Mouse (Mus musculus) regulatory T cell (primary cell): ENCODE measurements around the gene Gstz1.
"Not testable (repeated sequence)": the region's sequence is repeated elsewhere in the genome, so short reads cannot be mapped to it uniquely, and the experiment has no call there.

Experiments used
- in situ Hi-C: fragments of 300-600 bp; cut with MboI, MseI; formaldehyde crosslinking; loops from one replicate; pipeline ENCODE4 v1.15.1; 2025; ENCODE audit warnings: high pct_unique_total_duplicates

Gstz1 gene

DNA sequence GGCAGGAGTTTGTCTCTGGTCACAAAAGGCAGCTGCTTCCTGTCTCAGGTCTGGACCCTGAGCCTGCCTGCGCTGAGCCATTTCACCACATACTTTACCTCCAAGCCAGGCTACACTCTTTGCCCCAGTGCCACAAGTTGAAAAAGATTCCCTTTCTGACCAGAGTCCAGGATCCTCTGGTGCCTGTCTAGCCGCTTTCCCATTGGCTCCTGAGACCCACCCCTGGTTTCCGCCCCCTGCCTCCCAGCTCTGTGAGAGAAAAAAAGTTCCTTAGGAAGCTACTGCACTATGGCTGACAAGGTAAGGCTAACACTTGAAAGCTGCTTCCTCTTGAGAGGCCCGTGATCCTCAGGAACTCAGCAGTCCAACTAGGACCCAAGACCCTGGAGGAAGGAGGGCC, 10.4 kb downstream of the Gstz1 start:
- in situ Hi-C loops = no loop called here

DNA sequence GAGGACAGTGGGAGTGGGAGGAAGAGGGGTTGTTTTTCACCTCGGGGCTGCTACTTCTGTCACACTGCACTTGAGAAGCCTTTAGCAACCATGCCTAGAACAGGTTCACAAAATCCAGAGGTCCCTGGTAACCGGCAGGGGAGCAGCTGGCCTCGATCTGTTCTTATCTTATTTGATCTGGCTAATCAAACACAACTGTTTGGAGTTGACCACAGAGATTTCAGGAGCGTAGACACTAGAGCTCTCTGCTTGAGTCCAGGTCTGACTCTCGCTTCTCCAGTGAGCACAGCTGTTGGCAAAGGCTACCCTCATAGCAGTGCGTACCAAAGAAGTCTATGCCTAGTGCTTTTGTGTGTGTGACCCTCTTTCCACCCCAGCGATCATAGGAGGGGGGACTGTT, 11.1 kb downstream of the Gstz1 start:
- in situ Hi-C loops = no loop called here

DNA sequence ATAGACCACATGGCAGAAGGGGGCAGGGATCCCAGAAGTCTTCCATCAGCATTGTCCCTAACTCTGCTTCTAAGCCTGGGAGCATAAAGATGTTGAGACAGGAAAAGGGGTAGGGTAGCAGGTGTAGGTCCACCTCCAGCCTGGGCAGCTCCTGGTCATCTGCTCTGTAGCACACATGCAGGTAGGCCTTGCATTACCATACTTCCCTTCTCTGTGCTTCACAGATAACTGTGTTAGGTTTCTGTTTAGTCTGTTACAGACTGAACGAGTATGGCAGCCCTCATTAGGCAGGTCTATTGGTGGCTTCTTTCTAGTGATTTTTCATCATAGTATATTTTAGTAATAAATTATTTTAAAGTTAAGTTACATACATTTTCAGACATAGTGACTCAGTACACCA, 13.3 kb downstream of the Gstz1 start:
- in situ Hi-C loops = no loop called here

DNA sequence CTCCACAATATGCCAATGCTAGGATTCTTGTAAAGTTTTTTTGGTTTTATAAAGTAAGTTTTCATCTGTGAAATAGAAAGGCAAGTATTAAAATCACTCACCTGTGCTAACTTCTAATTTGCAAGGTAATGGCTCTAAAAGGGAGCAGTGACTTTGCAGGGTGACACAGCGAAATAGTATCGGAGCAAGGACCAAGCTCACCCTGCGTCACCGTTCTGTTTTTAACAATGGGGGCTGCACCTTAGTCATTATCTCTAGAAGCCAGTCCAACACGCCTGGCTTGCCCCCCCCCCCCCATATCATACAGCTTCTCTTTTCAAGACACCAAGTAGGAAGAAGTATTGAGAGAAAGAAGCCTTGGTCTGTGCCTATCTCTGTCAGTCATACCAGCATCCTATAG, 13.8 kb downstream of the Gstz1 start:
- in situ Hi-C loops = no loop called here

DNA sequence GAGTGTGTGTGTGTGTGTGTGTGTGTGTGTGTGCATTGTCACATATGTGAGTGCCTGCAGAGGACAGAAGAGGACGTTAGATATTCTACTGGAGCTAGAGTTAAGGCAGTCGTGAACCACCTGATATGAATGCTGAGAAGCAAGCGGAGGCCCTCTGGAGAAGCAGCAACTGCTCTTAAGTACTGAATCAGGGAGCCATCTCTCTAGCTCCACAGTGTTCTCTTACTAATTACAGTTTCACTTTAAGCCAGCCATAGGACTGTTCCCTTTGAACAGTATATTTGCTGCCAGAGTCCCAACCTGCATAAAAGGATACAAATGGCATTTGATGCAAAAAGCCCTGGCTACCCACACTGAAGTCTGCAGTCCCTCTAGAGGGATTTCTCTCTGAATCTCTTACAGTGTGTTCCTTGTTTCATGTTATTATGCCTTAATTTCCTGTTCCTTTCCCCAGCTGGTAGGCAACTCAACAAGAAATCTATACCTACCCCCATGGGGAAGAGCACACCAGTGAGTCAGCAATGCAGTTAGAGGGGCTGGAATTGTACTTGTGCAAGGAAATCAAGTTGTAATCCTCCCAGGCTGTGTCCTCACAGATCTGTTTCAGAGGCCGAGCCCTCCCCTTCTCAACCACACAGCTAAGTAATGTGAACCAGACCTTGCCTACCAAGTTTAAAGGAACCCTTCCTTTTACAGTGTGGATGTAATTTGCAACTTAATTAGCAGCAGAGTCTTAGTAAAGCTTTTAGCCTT, 28.4 kb downstream of the Gstz1 start:
- in situ Hi-C loops = no loop called here

DNA sequence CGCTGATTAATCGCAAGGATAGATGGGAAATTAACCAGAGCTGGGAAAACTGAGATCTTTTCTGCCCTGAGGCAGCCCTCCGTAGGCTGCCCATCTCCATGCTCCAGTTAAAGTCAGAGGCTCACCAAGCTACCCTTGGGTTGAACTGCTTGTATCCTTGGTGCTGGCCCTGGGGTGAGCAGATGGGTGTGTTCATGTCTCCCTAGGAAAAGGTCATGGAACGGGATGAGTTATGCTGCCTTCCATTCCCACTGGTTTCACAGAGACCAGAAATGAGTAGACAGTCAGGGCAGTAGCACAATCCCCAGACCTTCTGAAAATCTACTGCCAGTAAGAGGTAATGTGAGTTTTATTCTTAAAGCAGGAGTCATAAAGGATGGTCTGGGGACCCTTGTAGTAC, 30.7 kb downstream of the Gstz1 start:
- in situ Hi-C loops = no loop called here

DNA sequence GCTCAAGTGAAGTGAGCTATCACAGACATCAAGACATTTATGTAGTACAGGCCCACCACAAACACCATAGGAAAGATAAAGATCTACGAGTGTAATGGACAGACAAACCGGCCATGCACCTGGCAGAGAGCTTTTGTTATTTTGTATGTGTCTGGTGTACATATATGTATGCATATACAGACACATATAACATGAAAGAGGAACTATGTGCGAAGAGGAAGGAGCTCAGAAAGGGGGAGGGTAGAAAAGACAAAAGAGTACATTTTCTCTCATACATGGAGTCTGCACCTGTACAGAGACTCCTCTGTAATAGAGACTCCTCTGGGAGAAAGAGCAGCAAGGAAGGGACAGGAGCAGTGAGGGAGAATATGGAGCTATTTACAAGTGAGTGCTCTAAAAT, 46.0 kb downstream of the Gstz1 start:
- in situ Hi-C loops = no loop called here

DNA sequence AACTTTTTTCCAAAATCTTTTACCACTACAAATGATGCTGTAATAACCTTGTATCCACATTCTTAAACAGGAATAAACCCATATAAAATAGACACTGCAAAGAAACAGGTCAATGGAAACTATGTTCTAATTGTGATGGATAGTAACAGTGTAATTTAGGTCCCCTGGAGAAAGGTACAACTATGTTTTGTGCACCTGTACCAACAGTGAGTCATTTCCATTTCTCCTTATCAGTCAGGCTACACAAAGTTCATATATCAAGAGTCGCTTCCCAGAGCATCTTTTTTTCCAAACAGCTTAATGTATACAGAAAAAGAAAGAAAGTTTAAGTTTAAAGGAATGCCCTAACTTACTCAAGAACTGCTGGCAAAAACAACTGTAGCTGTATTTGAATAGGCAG, 48.1 kb downstream of the Gstz1 start:
- in situ Hi-C loops = no loop called here

DNA sequence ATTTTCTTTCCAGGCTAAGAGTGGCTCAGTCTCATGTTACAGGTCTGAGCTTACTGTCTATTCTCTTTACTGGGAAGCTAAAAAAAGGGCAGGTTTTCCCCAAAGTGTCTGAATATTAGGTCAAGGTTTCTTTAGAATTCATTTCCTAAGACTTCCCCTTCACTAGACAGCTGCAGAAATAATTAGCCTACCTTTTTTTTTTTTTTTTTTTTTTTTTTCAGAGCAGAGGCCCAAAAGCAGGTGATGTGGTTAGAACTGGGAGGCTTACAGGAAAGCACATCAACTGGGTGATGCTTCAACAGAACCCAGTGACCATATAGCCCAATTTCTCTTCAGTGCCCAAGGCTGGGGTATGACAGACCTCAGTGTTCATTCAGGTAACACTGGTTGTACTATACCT, 49.3 kb downstream of the Gstz1 start:
- in situ Hi-C loops = no loop called here

DNA sequence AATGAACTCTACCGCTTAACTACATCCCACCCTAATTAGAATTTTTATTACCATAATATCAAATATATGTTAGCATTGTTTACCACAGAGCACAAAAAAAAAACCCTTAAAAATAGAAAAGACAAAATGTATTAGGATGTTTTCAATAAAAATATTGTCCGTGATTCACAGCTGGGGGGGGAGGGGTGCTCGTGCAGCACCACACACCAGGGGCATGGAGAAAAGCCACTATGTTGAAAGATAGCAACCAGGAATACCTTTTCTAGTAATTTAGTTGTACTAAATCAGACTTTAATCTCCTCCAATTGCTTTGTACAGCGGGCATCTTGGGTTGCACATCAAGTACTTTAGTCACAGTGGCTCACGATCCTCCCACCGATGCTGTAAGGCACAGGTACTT, 51.8 kb downstream of the Gstz1 start:
- in situ Hi-C loops = no loop called here

DNA sequence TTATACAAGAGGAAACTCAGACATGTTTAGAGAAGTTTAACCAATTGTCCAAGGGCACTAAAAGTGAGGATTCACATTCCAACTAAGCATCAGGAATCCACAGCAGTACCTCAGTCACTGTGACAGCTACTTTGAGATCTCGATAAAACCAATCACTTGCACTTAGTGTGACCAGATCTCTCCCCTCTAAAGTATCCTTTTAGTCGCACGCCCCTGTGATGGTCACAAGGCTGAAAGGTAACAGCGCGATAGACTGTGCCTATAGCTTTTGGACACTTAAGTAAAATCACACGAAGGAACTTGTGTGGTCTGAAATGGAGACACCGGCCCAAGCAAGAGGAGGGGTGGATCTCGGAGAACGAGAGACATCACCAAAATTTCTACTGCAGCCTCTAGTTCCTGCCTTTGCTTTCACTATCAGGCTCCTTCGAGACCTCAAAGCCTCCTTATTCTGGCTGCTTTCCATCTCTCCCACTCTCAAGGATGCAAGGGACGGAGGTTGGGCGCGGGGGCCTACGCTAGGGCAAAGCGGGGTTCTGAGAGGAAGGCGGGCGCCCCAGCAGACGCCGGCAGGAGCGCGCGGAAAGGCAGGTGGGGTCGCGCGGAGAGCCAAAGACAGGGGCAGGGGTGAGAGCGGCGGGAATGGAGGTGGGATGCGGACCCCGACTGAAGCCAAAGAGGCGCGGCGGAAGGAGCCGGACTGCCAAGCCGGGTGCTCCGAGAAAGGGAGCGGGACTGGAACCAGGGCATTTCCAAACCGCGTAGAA, 52.4 kb downstream of the Gstz1 start, which contains the start of gene Samd15:
Gene Samd15 (plus strand): TSS at position 518 of the 767 bp plus-strand sequence.
- in situ Hi-C loops = no loop called here

DNA sequence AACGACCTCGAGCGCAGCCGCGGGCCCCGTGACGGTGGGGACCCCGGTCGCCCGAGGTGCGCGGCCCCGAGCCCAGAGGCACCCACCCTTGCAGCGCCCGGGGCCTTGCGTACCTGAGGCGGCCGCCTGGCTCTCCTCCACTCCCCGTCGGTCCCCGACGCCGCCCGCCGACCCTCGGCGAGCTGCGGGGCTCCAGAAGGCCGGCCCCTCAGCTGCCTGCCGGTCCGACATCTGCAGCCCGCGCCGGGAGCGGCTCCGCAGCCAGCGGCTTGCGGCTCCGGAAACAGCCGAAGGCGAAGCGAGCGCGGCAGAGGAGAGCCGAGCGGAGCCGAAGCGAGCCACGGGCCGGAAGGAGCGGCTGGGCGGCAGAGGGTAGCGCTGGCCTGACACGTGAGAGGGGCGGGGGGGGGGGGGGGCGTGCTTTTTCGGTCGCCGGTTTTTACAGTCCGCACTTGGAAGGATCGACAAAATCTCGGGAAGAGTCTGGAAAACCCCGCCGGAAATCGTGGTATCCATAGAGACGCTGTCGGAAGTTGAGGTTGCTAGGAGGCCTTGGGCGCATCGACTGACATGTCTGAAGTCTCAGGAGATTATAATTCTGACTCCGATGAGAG, 53.1 kb downstream of the Gstz1 start, which contains the start of gene Tmed8:
Gene Tmed8 (minus strand): TSS at position 482 of the 614 bp plus-strand sequence.
- in situ Hi-C loops = loop anchor here (5.0 kb wide), 2 partner anchors 48 to 62 kb away; no protein-coding TSS in a partner anchor

DNA sequence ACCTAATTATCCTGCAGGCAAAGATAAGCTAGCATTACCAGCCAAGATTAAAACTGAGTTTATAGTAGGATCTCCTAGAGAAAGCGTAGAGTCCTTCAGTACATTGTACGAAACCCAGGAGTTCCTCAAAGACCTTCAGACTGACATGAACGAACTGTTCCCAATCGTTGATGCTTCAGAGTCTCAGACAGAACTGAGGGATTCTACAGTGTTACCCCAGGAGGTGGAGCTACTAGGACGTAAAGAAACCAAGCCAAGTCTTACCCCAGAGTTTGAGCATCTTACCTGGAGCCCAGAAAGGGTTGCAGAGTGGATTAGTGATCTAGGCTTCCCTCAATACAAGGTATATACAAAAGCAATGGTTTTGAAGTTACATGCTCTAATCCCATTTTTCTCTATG, 54.7 kb downstream of the Gstz1 start:
- in situ Hi-C loops = loop anchor here (5.0 kb wide), 2 partner anchors 49 to 61 kb away; no protein-coding TSS in a partner anchor

DNA sequence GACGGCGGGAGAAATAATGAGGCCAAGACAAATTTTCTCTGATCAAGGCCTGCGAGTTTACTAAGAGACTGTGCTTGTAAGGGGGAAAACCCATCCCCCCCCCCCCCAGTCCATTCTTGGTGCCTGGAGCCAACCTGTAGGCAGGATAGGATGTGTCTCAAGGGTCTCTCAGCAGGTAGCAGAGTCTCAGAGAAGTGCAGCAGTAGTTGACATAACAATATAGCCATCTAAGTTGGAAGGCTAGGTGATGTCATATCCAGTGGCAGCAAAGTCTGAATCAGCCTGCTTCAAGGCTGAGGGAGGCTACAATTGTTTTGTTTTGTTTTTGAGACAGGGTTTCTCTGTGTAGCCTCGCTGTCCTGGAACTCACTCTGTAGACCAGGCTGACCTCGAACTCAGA, 58.8 kb downstream of the Gstz1 start:
- in situ Hi-C loops = not testable (repeated sequence)

DNA sequence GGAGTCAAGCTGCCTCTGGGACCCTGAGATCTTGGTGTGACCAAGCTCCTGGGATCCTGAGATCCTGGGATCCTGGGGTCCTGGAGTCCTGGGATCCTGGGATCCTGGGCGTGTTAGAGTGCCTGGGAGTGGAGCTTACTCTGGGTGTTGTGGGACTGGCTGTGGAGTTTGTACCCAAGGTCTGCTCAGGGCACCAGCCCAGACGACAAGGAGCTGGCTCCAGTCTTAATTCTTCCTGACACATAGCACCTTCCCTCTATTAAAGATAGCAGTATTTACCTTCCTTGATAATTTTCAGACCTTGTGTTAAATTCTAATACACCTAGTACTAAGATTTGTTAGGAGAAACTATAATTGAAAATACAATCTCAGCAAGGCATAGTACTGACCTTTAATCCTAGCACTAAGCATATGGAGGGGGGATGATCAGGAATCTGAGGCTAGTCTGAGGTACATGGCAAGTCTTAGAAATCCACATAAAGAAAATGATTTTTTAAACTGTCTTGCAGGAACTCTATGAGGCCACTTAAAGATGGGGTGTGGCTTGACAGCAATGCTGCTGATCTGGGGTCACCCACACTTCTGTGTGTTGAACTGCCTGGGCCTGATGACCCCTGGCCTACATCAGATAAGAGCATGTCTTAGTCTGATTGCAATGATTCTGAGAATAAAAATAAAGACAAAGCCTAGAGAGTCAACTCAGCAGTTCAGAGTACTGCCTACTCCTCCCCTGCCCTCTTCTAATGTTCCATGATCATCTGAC, 66.1 kb downstream of the Gstz1 start:
- in situ Hi-C loops = no loop called here
